33 mouse cellular contexts compared by ENCODE assay signal in genomic region chr17:45756831-45757230, GRCm38 (mm10). TPM values are rescaled to one million over a fixed set of nuclear protein-coding genes. Genes with fewer than 3 reads are reported as not detected.
DNase-seq lines count a peak whose midpoint lies in the region; ATAC-seq and TF ChIP-seq lines count a peak whose summit lies in the region.
"Had no signal": no experiment of that assay in that cellular context is flagged by ENCODE, and none has a peak within 500 bp of the region (broad histone marks: within the 10 kb centered on the region; RNA-seq: fewer than 3 reads in every experiment).

No protein-coding gene starts in this region.

- peak overlapping the region; percentile 89 for H3K27ac ChIP-seq in bone marrow macrophage, adult 2 months (ENCODE audit: insufficient read depth, low read depth, low read length)
- peak overlapping the region; percentile 97 for H3K27ac ChIP-seq in macrophage
- no peak overlapping the region for H3K27ac ChIP-seq in layer of hippocampus, adult 2 months
- H3K27ac ChIP-seq: embryonic facial prominence, embryonic 12.5 days; heart, embryonic 10.5 days; heart, embryonic 15.5 days; hindbrain, embryonic 13.5 days; limb, embryonic 15.5 days; liver, embryonic 13.5 days; midbrain, embryonic 12.5 days had no signal

- DNase-seq in embryo, embryonic 11 days: peak; percentile 22
- no peak for DNase-seq in embryo, embryonic 9.5 days (ENCODE audit: extremely low spot score)
- DNase-seq in layer of hippocampus, adult 2 months (ENCODE audit: low spot score in 2 of 2): no peak
- DNase-seq in adrenal gland, postnatal 4 days (ENCODE audit: low spot score in 2 of 2): no peak
- DNase-seq: adrenal gland, adult 8-10 months; cerebellum, adult 11 months; cerebellum, adult 9-11 months; gastrocnemius, postnatal 10 days; heart, adult 11 months; kidney, adult 9 months; kidney, postnatal 10 days; layer of hippocampus, adult 9-11 months; liver, embryonic 13.5 days; lung, adult 18-20 months; lung, postnatal 10 days; right cerebral cortex, postnatal 25 days; thymus, postnatal 14 days had no signal

- 61% methylated on average over 5 of the region's 5 CpGs for WGBS in macrophage (ENCODE audit: missing documents)

- H3K79me2 ChIP-seq in macrophage (ENCODE audit: inconsistent target): no peaks in the 10 kb centered on the region

- no peak overlapping the region for H3K4me3 ChIP-seq in bone marrow macrophage, adult 2 months (ENCODE audit: insufficient read depth, low read length)
- no peak overlapping the region for H3K4me3 ChIP-seq in macrophage (ENCODE audit: inconsistent target)
- no peak overlapping the region for H3K4me3 ChIP-seq in layer of hippocampus, adult 2 months
- H3K4me3 ChIP-seq: embryonic facial prominence, embryonic 12.5 days; heart, embryonic 10.5 days; heart, embryonic 15.5 days; hindbrain, embryonic 13.5 days; limb, embryonic 15.5 days; liver, embryonic 13.5 days; midbrain, embryonic 12.5 days had no signal

- TF ChIP-seq POLR2A in bone marrow macrophage, adult 2 months (IDR thresholded peaks at IDR 0.05; ENCODE audit: borderline replicate concordance, low read depth, low read length): no peak

- peaks cover 65% of the 10 kb centered on the region for H3K4me1 ChIP-seq in bone marrow macrophage, adult 2 months (ENCODE audit: control insufficient read depth, insufficient read depth, low read length)
- H3K4me1 ChIP-seq: midbrain, embryonic 12.5 days had no signal

- no peak for TF ChIP-seq CTCF in bone marrow macrophage, adult 2 months (IDR thresholded peaks at IDR 0.05; ENCODE audit: low read depth, low read length)
- no peak for TF ChIP-seq CTCF in layer of hippocampus, adult 2 months (conservative IDR thresholded peaks at IDR 0.05)

- peak; percentile 42 to 48 for ATAC-seq in hematopoietic stem cell, adult 5-6 weeks (replicated peaks in 1 of 2; ENCODE audit: insufficient read depth in 1 of 2, low FRiP score in 2 of 2, low TSS enrichment in 1 of 2, low read depth in 1 of 2, poor library complexity in 2 of 2, severe bottlenecking in 2 of 2)
- ATAC-seq: forebrain, embryonic 16.5 days; intestine, postnatal 0 days had no signal

- no peaks in the 10 kb centered on the region for H3K36me3 ChIP-seq in macrophage (ENCODE audit: inconsistent target)
- H3K36me3 ChIP-seq: embryonic facial prominence, embryonic 12.5 days; G1E; heart, embryonic 10.5 days; heart, embryonic 15.5 days; hindbrain, embryonic 13.5 days; limb, embryonic 15.5 days; liver, embryonic 13.5 days; midbrain, embryonic 12.5 days had no signal

RNA-seq across cellular contexts. Expression of gene 1600014C23Rik, which starts 23.2 kb away (rescaled TPM):
- not detected in 2 replicates for polyA plus RNA-seq in bone marrow macrophage, adult 2 months (2012; ENCODE audit: insufficient read depth, insufficient read length, missing spikeins)
- not detected in 2 replicates for total RNA-seq in hematopoietic stem cell, adult 5-6 weeks (2017)
- total RNA-seq in macrophage (2018; cell fraction: chromatin; rRNA removed): not detected
- total RNA-seq in macrophage (2018; cell fraction: cytosol; rRNA removed): not detected
- total RNA-seq in macrophage (2018; cell fraction: nucleus; rRNA removed): not detected
- not detected in 3 replicates for polyA plus RNA-seq in macrophage (2018)
- total RNA-seq in layer of hippocampus, adult 2 months (2021): not detected
- not detected for total RNA-seq in adrenal gland, postnatal 4 days (2021)
- total RNA-seq: adrenal gland, adult 8-10 months; gastrocnemius, postnatal 10 days; neutrophil, adult 5-6 weeks had no signal
- polyA plus RNA-seq: heart, embryonic 10.5 days; hindbrain, embryonic 13.5 days; intestine, postnatal 0 days; large intestine, adult 2 months; limb, embryonic 15.5 days; liver, embryonic 13.5 days; midbrain, embryonic 12.5 days; stomach, embryonic 16.5 days; urinary bladder, adult 2 months had no signal
